Mouse (Mus musculus) urinary bladder, adult 2 months (tissue): ENCODE results near the gene Fbln1. TPM values are rescaled to one million over a fixed set of nuclear protein-coding genes. Genes with fewer than 3 reads are reported as not detected.

ENCODE experiments used
- DNase-seq: peaks from one replicate; pipeline ENCODE4 v3.0.0; 2022; ENCODE audit warnings: low spot score
- polyA plus RNA-seq: library from polyadenylated mRNA; depleted of rRNA; stranded (reverse); fragments of >200 nt; gene quantifications from 2 replicates; pipeline ENCODE4 v1.2.3, GENCODE M21; 2012

Fbln1 gene
- polyA plus RNA-seq, 1 experiment: 489 TPM

DNA sequence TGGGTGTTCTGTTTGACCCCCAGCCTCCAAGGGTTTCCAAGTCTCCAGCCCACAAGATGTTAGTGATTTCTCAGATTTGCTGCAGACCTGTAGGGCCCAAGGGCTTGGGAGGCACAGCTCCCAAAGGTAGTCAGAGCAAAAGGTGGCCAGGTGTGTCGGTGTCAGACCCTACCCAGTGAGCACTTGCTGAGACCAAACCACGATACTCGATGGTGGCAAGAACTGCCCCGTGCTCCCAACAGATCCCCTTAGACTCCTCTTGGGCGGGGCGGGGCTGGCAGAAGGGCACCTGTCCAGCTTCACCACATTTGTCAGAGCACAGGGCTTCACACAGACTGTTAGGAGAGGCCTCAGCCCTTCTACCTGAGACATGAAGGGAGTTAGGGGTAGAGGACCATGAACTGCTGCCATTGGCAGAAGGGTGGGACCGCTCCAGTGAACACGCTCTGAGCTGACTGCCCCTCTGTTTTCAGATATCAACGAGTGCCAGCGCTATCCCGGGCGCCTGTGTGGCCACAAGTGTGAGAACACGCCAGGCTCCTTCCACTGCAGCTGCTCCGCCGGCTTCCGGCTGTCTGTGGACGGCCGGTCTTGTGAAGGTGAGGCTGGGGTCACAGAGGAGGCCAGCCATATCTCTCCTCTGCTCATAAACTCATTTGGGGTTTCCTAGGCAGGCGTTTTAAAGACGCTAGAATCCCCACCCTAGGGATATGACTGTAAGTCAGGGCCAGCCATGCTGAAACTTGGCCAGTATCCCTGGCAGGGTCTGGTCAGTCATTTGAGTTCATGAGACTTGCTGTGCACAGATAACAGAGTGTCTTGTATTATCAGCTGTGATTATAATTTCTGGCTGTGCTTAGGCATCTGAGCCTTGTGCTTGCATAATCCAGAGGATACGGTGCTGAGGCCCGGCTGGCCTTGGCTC, 33.3 kb downstream of the Fbln1 start:
- no peak for DNase-seq

DNA sequence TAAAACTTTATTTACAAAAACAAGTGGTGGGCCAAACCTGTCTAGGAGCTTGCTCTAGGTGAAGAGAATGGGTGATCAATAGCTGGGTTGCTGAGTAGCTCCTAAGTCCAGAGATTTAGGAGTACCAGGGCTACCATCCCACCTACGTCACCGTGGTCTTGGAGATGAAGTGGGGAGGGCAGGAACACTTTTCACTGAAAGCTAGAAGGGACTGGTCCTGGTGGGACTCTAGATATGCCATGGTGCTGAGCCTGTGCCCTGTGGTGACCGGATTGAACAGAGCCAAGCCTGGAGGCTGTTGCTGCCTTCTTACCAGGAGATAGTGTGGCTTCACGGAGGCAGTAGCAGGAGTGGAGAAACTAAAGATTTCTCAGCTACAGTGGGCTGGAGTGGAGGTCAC, 34.3 kb downstream of the Fbln1 start:
- DNase-seq: no peak

DNA sequence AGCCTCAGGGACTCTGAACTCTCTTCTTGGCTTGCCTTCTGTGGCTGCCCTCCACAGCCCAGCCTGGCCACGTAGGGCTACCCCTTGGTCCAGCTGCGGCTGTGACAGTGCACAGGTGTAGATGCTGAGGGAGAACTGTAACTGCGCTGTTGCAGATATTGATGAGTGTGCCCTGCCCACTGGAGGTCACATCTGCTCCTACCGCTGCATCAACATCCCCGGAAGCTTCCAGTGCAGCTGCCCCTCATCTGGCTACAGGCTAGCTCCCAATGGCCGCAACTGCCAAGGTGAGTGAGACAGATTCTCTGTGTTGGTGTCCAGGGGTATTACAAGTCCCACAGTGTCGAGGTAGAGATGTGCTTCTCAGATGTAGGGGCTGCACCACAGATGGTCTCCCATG, 36.1 kb downstream of the Fbln1 start:
- DNase-seq: no peak

DNA sequence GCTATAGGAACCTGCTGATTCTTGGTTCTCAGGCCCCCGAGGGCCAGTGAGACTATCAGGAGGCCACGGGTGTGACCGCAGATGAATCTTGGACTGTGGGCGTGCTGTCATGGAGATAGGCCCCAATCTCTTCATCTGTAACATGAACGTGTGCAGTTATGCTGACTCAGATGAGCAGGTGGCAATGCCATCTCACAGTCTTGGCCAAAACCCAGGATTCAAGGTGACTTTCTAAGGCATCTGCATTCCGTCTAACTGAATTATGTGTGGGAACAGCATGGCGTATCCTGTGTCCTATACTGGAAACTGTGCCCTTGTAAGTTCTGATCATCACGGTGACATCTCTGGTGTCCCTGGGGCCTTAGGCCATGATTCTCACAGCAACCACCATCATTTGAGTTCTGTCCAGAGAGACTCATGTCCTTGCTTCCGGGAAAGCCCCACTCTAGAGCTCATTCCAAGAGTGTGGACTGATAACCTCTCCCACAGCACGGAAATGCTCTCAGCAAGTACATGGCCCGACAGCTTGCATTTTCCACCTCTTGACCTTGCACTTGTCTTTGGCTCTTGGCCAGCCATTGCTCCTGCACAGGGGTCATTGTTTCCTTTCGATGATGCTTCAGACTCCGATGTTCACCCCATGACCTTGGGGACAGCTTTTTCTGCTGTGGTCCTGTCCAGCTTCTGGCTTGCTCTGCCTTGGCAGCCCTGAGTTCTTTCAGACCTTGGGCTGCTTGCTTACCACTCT, 38.8 kb downstream of the Fbln1 start:
- no peak for DNase-seq

DNA sequence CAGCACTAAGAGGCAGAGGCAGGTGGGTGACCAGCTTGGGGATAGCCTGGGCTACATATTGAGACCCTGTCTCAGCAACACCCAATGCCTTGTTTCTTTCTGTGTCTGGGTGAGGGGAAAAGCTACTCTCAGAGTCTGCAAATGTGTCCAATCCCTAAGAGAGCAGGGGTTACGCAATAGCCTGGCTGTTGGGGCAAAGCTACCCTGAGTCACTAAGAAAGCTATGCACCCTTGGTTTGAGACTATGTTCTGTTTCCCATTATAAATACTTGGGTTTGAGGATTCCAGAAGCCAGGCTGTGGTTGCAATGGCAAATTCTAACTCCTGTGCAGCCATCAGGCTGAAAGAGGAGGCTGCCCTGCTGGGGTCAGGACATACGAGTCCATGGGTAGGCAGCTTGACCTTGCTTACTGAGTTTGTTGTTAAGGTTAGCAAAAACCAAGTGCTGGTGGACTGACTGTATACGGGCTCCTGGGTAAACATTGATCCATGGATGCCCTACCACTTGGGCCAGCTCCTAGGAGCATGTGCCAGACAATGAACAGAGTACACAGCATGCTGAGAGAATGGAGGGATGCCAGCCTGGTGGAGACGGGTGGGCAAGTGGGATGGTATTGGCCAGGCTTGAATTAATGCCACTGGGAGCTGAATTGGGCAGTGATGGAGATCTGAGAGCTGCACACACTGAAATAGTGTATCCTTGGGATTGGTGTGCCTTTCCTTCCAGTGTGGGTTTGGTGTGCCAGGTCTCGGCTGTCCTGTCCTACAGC, 39.7 kb downstream of the Fbln1 start:
- no peak for DNase-seq

DNA sequence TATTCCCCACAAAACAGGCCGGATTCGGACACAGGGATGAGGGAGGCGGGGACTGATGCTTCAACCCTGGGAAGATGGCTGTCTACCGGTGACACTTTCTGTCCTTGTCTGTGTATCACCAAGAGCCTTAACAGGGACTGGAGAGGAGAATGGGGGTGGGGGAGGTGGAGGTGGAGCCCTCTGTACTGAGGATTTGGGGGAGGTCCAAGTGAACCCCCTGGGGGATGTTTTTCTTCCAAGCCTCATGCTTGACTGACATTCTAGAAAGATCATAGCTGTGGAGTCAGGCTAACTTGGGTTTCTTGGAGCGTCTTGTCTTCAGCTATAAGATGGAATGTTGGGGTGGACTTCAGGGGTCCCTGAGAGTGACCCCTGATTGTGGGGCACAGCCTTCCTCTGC, 40.3 kb downstream of the Fbln1 start:
- no peak for DNase-seq

DNA sequence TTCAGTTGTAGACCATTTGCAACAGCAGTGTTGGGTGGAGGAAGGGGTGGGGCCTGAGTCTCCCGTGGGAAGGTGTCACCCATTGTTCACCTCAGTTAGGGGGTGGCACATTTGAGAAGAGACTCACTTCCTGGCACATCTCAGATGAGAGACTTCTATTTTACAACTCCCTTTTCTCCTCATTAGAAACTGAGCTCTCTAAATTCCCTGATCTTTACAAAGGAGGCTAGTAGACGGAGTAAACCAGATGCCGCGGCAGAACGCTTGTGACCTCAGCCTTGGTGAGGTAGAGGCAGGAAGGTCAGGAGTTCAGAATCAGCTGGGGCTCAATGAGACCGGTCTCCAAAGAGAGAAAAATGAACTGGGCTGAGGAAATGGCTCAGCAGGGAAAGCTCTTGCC, 41.2 kb downstream of the Fbln1 start:
- DNase-seq: no peak

DNA sequence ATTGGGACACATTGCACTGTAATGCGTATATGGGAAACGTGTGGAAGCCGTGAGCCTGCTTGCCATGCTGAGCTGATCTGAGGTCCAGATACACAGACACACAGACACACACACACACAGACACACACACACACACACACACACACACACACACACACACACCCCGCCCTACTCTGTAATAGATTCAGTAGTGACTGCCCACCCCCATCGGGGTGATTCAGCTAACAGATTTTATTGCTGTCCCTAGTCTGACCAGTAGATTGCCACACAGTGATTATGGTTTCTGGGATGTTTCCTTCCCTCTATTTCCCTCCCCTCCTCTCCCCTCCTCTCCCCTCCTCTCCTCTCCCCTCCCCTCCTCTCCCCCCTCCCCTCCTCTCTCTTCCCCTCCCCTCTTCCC, 42.6 kb downstream of the Fbln1 start:
- DNase-seq: no peak

DNA sequence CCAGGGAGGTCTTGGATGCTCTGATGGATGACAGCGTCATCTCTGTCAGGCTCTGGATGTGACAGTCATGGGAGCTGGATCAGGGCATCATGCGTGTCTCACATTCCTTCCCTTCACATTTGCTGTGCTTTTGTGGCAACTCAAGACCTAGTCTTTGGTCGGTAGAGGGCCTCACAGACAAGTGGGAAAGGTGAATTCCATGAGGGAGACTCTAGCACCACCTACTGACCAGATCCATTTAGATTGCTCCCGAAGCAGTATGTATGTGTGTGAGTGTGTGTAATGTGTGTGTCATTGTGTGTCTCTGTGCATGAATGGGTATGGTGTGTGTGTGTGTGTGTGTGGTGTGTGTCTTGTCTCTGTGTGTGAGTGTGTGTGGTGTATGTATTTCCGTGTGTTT, 43.5 kb downstream of the Fbln1 start:
- no peak for DNase-seq

DNA sequence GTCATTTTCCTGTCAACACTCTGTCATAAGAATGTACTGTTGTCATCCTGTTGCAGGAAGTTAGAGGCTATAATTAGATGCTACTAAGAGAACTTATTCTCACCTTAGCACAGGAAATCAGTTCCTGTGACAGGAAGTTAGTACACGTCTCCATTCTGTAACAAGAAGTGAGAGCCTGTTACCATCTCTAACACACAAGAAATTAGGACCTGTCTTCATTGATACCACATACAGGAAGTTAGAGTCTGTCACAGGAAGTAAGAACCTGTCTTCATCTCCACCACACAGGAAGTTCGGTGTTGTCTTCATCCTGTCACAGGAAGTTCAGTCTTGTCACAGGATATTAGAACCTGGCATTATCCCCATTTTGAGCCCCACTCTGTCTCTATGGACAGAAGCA, 44.7 kb downstream of the Fbln1 start:
- no peak for DNase-seq

DNA sequence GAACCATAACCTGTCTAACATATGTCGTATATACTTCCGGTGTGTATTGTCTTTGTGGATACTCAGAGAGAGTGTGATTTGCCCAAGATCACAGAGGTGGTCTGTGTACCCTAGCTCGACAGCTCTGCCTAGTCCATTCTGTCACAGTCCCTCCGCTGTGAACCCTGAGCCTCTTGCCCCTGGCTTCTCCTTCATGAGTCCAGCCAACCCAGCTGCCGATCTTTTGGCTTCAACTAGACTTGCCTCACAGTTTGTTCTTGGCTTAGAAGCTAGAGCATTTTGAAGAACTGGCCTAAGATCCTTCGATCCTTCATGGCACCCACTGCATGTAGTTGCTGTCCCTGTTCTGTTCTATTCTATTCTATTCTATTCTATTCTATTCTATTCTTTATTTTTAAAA, 46.7 kb downstream of the Fbln1 start:
- DNase-seq: no peak

DNA sequence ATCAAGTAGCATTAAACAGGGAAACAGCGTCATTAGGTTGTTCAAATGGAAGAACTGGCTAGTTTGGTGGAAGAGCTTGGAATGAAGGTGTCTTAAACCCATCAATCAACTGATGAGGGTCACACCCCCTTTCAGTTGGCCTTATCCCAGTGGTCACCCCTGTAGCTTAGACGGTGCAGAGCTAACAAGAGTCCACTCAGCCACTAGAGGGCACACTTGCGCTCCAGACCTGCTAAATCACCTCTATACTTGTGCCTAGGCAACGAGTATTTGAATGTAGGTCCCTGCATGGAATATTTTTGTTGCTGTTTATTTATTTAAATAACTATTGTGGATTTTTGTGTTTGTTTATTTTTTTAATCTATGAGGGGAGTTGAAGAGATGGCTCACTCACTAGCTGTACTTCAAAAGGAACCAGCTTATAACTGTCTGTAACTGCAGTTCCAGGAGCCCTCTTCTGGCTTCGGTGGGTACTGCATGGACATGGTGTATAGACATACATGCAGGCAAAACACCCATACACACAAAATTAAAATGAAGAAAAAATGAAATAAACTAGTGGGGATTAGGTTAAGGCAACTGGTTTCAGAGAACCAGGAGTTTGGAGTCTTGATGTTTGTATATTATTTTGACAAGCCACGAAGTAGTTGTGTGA, 52.2 kb downstream of the Fbln1 start:
- DNase-seq: no peak

DNA sequence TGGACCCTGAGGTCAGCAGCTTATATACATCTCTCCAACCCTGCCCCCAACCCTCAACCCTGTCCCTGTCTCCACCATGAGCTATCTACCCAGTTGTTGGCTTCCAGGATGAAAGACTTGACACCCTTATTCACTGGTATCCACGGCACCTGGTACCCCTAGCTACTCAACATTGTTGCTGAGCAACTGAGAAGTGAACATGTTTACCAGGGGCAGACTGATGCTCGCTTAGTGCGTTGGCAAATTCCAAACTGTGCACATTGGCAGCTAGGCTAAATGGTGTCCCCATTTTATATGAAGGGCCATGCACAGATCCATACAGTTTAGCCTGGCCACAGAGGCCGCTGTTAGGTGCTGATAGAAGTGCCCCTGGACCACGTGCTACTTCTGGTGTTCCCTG, 57.1 kb downstream of the Fbln1 start:
- DNase-seq: no peak

DNA sequence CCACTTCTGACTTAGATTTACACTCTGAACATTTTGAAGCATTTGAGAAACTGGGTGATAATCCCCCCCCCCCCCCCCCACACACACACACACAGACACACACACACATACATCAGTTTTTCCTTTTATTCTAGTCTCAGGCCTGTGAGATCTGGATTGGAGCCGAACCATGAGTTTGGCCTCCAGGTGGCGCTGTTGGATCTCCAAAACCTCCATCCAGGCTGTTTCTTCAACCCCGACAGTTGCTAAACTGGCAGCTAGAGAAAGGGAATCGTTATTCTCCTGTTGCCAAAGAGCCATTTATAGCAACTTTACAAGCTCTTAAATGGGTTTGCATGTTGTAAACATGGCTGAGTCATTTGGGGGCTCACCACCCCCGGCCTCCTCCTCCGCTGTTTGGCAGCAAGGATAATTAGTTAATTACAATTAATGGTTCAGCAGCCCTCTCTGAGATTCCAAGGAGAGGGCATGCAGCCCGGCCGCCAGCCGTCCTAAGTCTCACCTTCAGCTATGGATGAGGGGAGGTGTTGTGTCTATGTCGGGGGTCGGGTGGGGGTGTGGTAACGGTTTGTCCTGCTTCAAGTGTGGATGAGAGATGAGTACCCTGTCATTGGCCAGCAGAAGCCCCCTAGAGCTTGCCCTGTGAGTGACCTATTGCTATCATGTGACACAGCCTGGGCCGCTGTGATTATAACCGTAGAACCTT, 61.1 kb downstream of the Fbln1 start:
- peak; percentile 77 for DNase-seq

DNA sequence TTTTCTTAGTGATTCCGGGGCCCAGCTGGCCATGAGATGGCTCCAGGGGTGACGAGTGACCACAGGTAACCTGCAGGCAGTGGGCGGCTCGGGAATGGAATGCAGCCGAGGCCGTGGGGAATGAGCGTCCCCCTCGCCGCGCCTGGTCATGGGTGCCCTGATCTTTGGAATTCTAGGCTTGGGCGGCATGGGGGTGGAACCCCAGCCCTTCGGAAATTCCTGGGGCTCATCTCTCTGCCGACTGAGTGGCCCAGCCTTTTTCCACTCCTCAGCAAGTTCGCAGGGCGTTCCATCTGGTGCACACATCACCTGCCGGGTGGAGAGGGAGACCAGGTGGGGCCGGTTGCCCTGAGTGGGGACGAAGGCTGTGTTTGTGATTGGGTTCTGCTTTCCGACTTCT, 62.1 kb downstream of the Fbln1 start:
- no peak for DNase-seq

DNA sequence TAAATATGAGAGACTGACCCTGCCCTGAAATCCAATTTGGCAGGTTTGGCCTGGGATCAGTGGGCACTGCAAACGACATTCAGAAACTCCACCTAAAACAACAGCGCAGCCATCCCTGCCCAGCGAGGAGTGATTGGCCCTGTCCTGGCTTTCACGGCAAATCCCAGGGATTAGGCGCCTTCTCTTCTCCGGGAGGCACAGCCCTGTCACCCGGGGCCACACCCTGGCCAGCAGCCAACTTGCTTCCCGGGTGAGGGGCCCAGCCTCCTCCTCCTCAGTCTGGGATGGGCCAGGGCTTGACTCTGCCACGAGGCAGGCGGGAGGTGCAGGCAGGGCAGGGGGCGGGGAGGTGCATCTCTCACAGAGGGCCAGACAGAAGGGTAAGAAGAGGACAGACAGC, 67.2 kb downstream of the Fbln1 start:
- no peak for DNase-seq

DNA sequence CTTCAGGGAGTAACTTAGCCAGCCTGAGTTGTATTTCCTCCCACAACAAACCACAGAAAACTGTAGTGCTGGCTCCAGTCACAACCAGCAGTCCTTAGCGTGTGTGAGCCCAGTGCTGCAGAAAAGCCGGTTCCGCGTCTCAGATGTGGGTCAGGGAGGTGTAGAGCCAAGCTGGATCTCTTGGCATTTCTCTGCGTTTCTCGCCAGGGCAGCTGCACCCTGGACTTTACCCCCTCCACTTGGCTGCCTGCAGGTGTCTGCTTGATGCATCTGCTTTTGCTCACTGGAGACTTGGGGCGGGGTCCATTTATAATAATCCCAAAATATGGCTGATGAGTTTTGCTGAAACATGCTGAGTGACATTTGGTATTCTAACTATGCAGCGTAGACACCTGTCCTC, 71.5 kb downstream of the Fbln1 start:
- no peak for DNase-seq

DNA sequence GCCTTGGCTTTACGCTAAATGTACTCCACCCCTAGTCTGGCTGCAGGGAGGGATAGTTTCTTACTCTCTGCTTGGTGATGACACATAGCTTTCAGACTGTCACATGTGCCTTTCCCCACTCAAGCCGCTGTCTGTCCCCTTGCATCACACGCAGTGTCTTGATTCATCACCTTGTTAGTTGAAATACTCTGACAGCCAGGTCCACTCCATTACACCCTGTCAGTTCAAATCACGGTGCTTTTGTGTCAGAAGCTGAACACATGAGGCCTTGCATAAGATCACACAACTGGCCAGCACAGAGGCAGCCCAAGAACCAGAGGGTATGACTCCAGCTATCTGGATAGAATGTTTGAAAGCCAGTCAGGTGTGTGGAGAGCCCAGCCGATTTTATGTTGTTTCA, 73.2 kb downstream of the Fbln1 start:
- DNase-seq: no peak

DNA sequence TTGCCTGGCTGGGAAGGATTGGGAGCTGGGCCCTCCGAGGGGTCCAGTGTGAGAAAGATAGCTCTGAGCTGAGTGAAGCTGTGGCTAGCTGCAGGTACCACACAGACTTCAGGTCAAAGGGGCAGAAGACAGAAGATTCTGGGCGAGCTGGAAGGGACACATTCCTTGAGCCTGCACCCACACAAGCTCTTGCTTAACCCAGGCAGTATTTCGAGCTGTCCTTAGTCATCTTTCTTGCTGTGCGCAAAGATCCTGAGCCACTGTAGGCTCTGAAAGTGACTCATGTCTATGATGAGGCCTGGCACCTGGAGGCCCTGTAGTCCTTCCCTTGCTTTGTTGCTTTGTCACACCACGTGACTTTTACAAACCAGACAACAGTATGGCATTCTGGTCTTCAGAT, 76.3 kb downstream of the Fbln1 start:
- DNase-seq: no peak

DNA sequence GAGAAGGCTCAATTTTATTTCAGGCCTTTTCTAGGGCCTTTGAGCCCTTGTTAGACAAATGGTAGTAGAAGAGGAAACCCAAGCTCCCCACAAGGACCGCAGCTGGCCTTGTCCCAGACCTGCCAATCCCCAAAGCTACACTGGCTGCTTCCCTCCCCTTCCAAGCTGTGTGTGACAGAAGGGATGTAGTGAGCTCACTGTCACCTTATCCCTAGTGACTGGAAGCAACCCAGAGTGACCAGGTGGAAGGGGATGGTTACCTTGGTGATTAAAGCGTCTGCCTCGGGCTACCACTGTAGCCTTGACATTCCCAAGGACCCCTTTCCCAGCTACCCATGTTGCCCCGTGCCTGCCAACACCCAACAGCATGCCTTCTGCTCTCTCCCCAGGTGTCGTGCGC, 78.9 kb downstream of the Fbln1 start:
- no peak for DNase-seq

DNA sequence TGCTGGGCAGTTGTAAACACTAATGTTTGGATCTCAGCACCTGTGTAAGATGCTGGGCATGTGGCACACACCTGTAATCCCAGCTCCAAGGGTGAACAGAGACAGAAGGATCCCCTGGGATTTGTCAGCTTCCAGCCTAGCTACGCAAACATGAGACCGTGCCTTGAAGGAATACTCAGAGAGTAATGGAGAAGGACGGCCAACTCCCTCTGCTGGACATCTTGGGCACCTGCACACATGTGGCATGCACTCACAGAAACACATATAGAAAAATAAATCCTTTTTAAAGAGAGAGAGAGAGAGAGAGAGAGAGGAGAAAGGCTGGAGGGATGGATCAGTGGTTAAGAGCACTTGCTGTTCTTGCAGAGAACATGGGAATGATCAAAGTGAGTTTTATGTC, 88.9 kb downstream of the Fbln1 start:
- no peak for DNase-seq
